Comparison of ENCODE assay signal across 8 mouse cellular contexts in the genomic region with DNA sequence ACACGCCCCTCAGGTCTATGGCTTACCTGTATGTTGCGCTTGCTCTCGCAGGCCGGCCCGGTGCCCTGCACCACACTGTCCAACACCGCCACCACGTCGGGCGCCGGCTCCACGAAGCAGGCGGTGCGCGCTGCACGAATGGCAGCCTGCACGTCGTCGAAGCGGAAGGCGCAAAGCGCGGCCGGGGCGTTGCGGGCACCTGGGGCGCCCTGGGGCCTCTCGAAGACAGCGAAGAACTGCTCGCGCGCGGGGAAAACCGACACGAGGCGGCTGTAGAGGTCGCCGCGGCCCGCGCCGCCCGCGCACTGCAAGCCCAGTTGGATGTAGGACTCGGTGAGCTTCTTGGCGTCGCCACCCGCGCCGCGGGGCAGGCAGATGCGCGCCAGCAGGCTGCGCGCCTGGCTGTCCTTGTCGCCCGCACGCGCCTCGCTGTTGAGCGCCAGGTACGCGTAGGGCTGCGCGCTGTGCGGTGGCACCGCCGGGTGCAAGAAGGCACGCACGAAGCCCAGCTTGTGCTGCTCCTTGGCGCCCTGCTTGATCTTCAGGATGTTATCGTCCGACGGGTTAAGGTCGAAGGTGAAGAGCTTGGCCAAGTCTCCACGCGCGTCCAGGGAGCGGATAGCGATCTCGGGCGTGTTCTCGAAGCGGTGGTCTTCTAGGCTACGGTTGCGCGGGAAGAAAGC. TPM values are rescaled to one million over a fixed set of nuclear protein-coding genes. Genes with fewer than 3 reads are reported as not detected.
A peak's percentile ranks its signal among the peaks of the same experiment; 100 is the strongest.
DNase-seq lines count a peak whose midpoint lies in the region; ATAC-seq and TF ChIP-seq lines count a peak whose summit lies in the region.

No protein-coding gene starts in this region.

- 2% methylated on average over 86 of the region's 86 CpGs for WGBS in midbrain, embryonic 13.5 days

- H3K9ac ChIP-seq in midbrain, embryonic 13.5 days (replicated peaks), result peak overlapping the region; percentile 53

- H3K4me3 ChIP-seq in midbrain, embryonic 13.5 days (replicated peaks), result peak overlapping the region; percentile 55

- no peak overlapping the region for H3K27ac ChIP-seq in midbrain, embryonic 13.5 days

- H3K4me1 ChIP-seq in midbrain, embryonic 13.5 days (replicated peaks), result peaks cover 31% of the 10 kb centered on the region

- TF ChIP-seq POLR2A in brain, embryonic 14.5 days (IDR thresholded peaks at IDR 0.05; ENCODE audit: borderline replicate concordance, extremely low read depth, insufficient read depth, insufficient read length, poor library complexity, severe bottlenecking), result no peak

- peak; percentile 38 for DNase-seq in embryo, embryonic 9.5 days (ENCODE audit: extremely low spot score)
- DNase-seq in embryo, embryonic 10.5 days (ENCODE audit: low spot score), result no peak
- DNase-seq in B cell, adult 2 months, result peak; percentile 43 to 54
- DNase-seq in brain, embryonic 14.5 days (ENCODE audit: low read depth), result peak; percentile 64
- DNase-seq in induced T-regulatory cell, adult 2 months (ENCODE audit: low read depth), result peak; percentile 64
- no peak for DNase-seq in layer of hippocampus, adult 18-20 months (ENCODE audit: low spot score in 2 of 2)
- DNase-seq in urinary bladder, postnatal 14 days (ENCODE audit: low spot score), result no peak

- no peaks in the 10 kb centered on the region for H3K9me3 ChIP-seq in midbrain, embryonic 13.5 days

- ATAC-seq in midbrain, embryonic 13.5 days, result peak; percentile 31; the same call in 1 of the 2 replicates

- TF ChIP-seq CTCF in brain, embryonic 14.5 days (IDR thresholded peaks at IDR 0.05; ENCODE audit: borderline replicate concordance, extremely low read depth, insufficient read depth, insufficient read length), result no peak

- H3K27me3 ChIP-seq in midbrain, embryonic 13.5 days, result peaks cover 82% of the 10 kb centered on the region

- H3K36me3 ChIP-seq in midbrain, embryonic 13.5 days, result no peaks in the 10 kb centered on the region

- H3K4me2 ChIP-seq in midbrain, embryonic 13.5 days (replicated peaks), result peak overlapping the region; percentile 87

RNA-seq across cellular contexts. Expression of gene Plxnd1, which starts 1.2 kb away (rescaled TPM):
- 34.7 and 38.5 TPM in 2 replicates for polyA plus RNA-seq in brain, embryonic 14.5 days (2012; rRNA removed)
- 6.5 and 8.2 TPM in 2 replicates for polyA plus RNA-seq in midbrain, embryonic 13.5 days (2015; fragmentation: Nextera tagmentation; extraction: Ambion mirVana)
- total RNA-seq in layer of hippocampus, adult 18-20 months (2021), result 10 to 100 TPM; 22.0 to 23.0 TPM

RNA-seq across cellular contexts. Expression of gene H1foo, which starts 48.9 kb away (rescaled TPM):
- polyA plus RNA-seq in brain, embryonic 14.5 days (2012; rRNA removed), result not detected in 2 replicates
- not detected in 2 replicates for polyA plus RNA-seq in midbrain, embryonic 13.5 days (2015; fragmentation: Nextera tagmentation; extraction: Ambion mirVana)
- total RNA-seq in layer of hippocampus, adult 18-20 months (2021), result not detected

Comparison
In these comparisons a context has a peak if more than half of its experiments do, and no peak if none do; other contexts are left out.
1. DNase-seq: peak in embryo, embryonic 9.5 days (single experiment), B cell, adult 2 months (2 of 2), brain, embryonic 14.5 days (single experiment) and induced T-regulatory cell, adult 2 months (single experiment); none in embryo, embryonic 10.5 days (single experiment), layer of hippocampus, adult 18-20 months (0 of 2) and urinary bladder, postnatal 14 days (single experiment).